Mouse (Mus musculus) T-helper 17 cell (primary cell): ENCODE measurements around the gene Wdr41.

ENCODE experiments used
- in situ Hi-C, 2 experiments: fragments of 300-600 bp; cut with MboI, MseI; formaldehyde crosslinking; loops; 1 replicate in 1 of 2; 2 replicates in 1 of 2; pipeline ENCODE4 v1.15.1; 2025; ENCODE audit warnings: high pct_unique_total_duplicates in 2 of 2

The Wdr41 gene

DNA sequence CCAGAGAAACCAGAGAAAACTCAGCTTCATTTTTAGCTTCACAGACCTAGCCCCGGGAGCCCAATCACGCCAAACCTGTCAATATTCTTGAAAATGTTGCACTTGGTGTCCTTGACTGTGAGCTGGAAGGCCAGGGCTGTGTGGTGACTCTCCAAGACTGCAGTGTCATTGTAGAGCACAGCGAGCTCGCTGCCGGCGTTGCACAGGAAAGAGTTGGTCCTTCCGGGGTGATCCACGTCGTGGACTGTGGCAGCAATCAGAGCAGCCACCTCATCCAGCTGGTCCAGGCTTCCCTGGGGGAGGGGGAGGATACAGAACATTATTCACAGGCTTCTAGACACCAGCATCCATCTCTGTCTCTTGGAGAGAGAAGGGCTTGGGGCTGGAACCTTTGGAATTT lies 58.0 kb downstream of the Wdr41 start:
- in situ Hi-C loops: no loop called here

DNA sequence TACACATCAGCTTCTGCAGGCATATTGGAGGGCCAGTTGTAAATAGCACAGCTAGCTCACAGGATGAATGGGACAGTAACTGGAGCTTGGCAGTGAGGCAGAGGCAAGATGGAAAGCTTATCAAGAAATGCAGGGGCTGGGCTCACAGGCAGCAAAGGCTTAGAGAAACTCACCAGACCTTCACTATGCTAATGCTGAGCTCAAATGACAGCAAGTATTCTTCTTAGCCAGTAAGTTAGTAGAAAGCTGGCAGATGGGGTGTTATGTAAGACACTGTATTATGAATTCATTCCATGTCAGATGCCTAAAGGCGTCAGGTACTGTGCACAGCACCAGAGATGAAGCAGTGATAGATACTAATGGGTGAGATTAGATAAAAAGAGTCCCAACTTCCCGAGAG lies 58.6 kb downstream of the Wdr41 start:
- in situ Hi-C loops: no loop called here

- in situ Hi-C loops: no loop called here
Measured at GRCm38 (mm10) chr13:95038200-95038599, 62.1 kb downstream of the Wdr41 start.

DNA sequence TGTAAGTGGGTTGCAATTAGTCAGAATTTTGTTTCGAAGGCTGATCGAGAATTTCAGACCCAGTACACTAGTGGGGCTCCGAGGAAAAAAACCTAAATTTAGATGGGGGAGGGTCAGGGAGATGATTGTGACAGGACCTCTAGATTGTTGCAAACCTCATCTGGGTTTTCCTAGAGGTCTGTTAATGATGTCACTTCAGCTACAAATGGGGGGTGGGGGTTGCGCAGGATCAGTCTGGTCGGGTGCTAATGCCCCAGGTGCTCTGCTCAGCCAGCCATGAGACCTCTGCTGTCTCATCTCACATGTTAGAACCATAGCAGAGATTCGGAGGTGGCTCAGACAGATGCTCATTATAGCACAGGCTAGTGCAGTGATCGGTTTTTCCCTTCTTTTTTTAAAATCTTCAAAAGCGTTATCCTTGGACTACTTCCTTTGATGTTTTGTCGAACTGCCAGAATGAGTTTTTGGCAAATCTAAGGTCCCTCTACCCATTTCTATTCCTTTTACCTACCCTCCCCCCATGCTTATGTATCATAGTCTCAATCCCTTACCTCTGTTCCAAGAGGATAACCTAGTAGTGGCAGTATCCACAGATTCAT lies 64.1 kb downstream of the Wdr41 start:
- in situ Hi-C loops: no loop called here

- in situ Hi-C loops: no loop called here
Measured at GRCm38 (mm10) chr13:95044108-95044507, 68.0 kb downstream of the Wdr41 start.

GRCm38 (mm10) chr13:95050398-95050797 lies 74.3 kb downstream of the Wdr41 start:
- in situ Hi-C loops: no loop called here

GRCm38 (mm10) chr13:95052421-95052820 lies 76.3 kb downstream of the Wdr41 start:
- in situ Hi-C loops: no loop called here

DNA sequence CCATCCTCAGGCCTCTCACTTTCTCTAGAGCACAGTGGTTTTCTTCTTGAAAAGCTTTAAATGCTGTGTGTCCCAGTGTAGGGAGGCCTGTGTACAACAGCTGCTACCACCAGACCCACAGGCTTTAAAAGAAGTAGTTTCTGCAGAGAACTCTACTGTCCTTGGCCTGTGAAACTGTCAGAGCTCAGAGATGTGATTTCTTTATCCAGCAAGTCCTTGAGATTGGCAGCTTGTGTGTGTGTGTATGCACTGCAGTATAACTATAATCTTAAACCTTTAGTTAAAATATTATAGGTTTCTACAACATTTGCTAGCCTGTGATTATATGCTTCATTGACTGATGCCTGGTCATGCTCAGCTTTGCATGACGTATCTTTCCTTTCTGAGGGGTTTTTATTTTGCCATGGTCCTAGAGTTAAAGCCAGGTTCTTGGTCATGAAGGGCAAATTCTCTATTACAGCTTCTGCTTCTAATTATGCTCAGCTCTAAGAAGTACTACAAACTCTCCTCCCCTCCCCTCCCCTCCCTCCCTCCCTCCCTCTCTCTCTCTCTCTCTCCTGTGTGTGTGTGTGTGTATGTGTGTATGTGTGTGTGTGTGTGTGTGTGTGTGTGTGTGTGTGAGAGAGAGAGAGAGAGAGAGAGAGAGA lies 79.7 kb downstream of the Wdr41 start:
- in situ Hi-C loops: no loop called here

- in situ Hi-C loops: no loop called here
Measured at GRCm38 (mm10) chr13:95056501-95057280, 80.5 kb downstream of the Wdr41 start.

GRCm38 (mm10) chr13:95058885-95059284 lies 82.7 kb downstream of the Wdr41 start:
- in situ Hi-C loops: no loop called here

DNA sequence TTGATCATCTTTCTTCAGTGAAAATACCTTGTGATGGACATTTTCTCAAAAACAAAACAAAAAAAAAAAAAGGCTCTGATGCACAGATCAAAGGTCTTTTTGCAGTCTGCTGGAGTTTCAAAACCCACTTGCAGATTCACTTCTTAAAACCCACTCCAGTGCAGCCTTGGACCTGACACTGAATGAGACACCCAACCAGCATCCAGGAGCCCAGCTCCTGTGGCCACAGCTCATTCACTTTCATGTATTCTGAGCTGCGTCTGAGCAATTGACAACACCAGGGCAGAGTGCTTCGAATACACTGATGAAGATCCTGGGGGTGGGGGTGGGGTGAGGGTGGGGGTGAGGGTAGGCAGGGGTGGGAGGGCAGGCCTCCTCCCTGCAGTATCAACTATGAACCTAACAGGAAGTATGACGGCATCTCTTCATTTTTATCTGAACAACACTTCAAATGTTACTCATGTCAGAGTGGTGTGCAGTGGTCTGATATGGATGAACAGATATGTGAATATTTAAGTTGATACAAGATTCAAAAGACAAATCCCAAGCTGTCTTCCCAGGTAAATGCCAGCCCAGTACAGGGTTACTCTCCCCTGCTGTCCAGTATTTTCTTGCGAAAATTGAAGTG lies 87.4 kb downstream of the Wdr41 start:
- in situ Hi-C loops: no loop called here

DNA sequence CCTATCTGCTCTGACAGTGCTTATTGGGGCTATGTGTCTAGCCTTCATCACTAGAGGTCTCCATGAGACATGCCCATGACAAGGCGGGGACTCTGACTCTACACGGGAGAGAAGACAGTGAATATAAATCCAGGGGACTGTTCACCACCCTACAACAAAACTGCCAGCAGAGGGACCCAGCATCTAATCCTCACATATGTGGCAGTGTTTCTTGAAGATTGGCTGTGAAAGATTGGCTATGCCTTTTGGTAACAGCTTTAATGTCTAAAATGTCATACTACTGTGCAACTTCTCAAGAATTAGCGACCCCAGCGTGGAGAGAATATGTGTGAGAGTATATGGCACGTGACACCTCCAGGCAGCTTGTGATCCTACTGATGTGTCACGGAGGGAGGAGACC lies 91.7 kb downstream of the Wdr41 start:
- in situ Hi-C loops: no loop called here

DNA sequence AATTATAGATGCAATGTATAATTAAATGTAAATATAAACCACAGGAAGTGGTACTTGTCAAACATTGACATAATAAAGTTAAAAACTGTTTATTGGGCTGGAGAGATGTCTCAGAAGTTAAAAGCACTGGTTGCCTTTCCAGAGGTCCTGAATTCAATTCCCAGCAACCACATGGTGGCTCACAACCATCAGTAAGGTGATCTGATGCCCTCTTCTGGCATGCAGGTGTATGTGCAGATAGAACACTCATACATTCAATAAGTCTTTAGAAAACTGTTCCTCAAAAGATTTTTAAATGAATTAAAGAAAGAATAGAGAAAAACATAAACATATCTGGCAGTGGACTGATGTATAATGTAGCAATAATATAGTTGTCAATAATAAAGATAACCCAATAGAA lies 94.1 kb downstream of the Wdr41 start:
- in situ Hi-C loops: no loop called here
